Mouse (Mus musculus) ES-Bruce4 (cell line): ENCODE data around the gene Ppp5c. TPM values are rescaled to one million over a fixed set of nuclear protein-coding genes. Genes with fewer than 3 reads are reported as not detected.
A peak's percentile ranks its signal among the peaks of the same experiment; 100 is the strongest.

ENCODE experiments used
- H3K27ac ChIP-seq: 2 replicates; pipeline ENCODE4 v1.5.1; 2012; ENCODE audit warnings: low read length, inconsistent platforms; ENCODE audit not compliant: insufficient read depth
- H3K27me3 ChIP-seq: 2 replicates; pipeline ENCODE4 v1.6.1; 2012; ENCODE audit warnings: mild to moderate bottlenecking, low read length, inconsistent platforms; ENCODE audit not compliant: control insufficient read depth, poor library complexity, insufficient read depth, severe bottlenecking
- H3K36me3 ChIP-seq: 2 replicates; pipeline ENCODE4 v1.6.1; 2012; ENCODE audit warnings: inconsistent platforms, mild to moderate bottlenecking, low read length, moderate library complexity; ENCODE audit not compliant: control insufficient read depth, poor library complexity, insufficient read depth, severe bottlenecking
- H3K4me1 ChIP-seq: one replicate; pipeline ENCODE4 v1.8.1; 2011; ENCODE audit warnings: low read length; ENCODE audit not compliant: control insufficient read depth, insufficient read depth
- H3K4me3 ChIP-seq: 2 replicates; pipeline ENCODE4 v1.5.1; 2011; ENCODE audit warnings: low read depth, mild to moderate bottlenecking, low read length
- H3K9ac ChIP-seq: 2 replicates; pipeline ENCODE4 v1.6.1; 2012; ENCODE audit warnings: low read depth, mild to moderate bottlenecking, inconsistent platforms; ENCODE audit not compliant: poor library complexity, severe bottlenecking
- H3K9me3 ChIP-seq: replicated peaks from 2 replicates; pipeline ENCODE4 v1.6.1; 2012; ENCODE audit warnings: mild to moderate bottlenecking, low read length, inconsistent platforms; ENCODE audit not compliant: control insufficient read depth, poor library complexity, insufficient read depth, severe bottlenecking
- CTCF ChIP-seq: IDR thresholded peaks from one replicate; pipeline ENCODE4 v1.8.1; 2011; ENCODE audit warnings: low read depth, low read length
- EP300 ChIP-seq: IDR thresholded peaks from 2 replicates; pipeline ENCODE4 v1.6.1; 2011; ENCODE audit warnings: low read depth, low read length; ENCODE audit not compliant: insufficient read depth
- POLR2A ChIP-seq: IDR thresholded peaks from one replicate; pipeline ENCODE4 v1.8.1; 2011; ENCODE audit warnings: low read length; ENCODE audit not compliant: insufficient read depth
- polyA plus RNA-seq: library from polyadenylated mRNA; stranded (reverse); fragments of >200 nt; gene quantifications from 2 replicates; pipeline ENCODE4 v1.2.4, GENCODE M21; 2011; ENCODE audit warnings: low read depth; ENCODE audit not compliant: missing spikeins, insufficient read depth, insufficient read length

Gene Ppp5c
- polyA plus RNA-seq, 1 experiment, result 107 TPM

DNA sequence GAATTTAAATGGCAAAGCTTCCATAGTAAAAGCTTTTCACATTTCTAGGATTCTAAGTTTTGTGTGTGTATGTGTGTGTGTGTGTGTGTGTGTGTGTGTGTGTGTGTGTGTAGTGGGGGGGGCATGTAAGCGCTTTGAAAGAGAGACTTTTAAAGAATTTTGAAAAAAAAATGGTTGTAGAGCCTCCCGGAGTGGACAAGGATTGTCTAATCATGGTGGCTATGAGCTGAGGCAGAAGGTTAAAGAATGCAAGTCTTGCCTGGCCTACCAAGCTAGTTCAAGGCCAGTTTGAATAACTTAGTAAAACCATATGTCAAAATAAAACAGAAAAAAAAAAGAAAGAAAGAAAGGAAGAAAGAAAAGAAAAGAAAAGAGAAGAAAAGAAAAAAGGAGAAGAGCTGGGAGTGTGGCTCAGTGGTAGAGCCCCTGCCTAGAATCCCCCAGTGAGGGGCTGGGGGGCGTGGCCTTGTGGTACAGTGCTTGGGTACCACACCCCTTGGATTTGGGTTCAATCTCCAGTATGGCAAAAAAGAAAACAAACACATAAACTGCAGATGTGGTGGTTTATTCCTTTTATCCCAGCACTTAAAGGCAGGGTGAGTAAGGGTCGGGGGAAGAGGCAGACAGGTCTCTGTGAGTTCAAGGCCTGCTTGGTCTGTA, 27.7 kb upstream of the Ppp5c start:
- Histone ChIP-seq H3K4me3 (no peak overlapping the region), H3K9me3 (no peaks in the 10 kb centered on the region), H3K4me1 (peaks cover 1% of the 10 kb centered on the region), H3K27ac (no peak overlapping the region), H3K9ac (no peak overlapping the region), H3K36me3 (no peaks in the 10 kb centered on the region), H3K27me3 (no peaks in the 10 kb centered on the region)
- TF ChIP-seq POLR2A (no peak), EP300 (no peak), CTCF (no peak)

DNA sequence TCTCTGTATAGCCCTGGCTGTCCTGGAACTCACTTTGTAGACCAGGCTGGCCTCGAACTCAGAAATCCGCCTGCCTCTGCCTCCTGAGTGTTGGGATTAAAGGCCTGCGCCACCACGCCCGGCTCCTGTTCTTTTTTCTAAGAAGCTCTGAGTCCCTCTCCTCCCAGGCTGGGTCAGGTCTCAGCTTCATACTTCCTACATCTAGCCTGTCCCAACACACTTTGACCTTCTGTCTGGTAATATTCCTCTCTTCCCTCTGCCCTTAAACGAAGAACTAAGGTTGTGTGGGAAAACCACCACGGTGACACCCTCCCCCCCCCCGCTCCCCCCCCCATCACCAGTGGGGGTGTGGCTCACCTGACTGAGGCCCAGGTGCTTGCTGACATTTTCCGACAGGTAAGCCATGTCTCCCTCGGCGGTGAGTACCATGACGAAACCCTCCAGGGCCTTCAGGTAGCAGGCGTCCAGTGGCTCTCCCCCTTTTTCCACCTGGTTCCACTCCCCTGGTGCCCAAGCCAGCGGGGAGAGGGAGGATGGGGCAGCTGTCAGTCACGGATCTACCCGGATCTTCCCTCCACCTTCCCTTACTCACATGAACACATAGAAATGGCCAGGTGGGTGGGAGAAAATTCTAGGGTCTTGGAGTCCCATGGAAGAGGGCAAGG, 26.7 kb upstream of the Ppp5c start:
- Histone ChIP-seq H3K4me3 (no peak overlapping the region), H3K4me1 (peaks cover 1% of the 10 kb centered on the region), H3K9ac (no peak overlapping the region), H3K36me3 (no peaks in the 10 kb centered on the region), H3K27me3 (no peaks in the 10 kb centered on the region), H3K27ac (no peak overlapping the region), H3K9me3 (no peaks in the 10 kb centered on the region)
- no peak for TF ChIP-seq POLR2A
- no peak for TF ChIP-seq CTCF
- TF ChIP-seq EP300, result no peak

DNA sequence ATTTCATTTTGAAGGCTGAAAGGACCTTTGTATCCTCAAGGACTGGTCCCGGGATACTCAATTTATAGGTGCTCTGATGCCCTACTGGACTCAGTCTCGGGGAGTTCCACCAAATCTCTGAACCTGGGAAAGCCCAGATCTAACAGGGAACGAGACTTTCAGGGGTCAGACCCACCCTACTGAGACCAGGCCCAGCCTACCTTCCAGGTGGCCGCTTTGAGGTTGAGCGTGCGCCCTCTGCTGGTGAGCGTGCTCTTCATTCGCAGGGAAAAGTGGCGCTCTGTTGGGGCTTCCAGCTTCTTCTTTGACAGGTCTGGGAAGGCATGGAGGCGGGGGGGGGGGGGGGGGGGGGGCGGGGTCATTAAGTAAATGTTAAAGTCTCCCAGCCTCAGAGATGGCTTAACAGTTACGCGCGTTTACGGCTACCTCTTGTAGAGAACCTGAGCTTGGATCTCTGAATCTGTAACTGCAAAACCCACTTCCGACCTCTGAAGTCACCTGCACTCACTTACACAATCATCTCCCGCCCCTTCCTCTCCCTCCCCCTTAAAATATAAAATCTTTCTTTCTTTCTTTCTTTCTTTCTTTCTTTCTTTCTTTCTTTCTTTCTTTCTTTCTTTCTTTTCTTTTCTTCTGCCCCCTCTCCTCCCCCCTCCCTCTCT, 23.3 kb upstream of the Ppp5c start:
- no peak overlapping the region for H3K27ac ChIP-seq
- no peaks in the 10 kb centered on the region for H3K4me1 ChIP-seq
- no peak overlapping the region for H3K9ac ChIP-seq
- H3K9me3 ChIP-seq, result no peaks in the 10 kb centered on the region
- H3K36me3 ChIP-seq, result no peaks in the 10 kb centered on the region
- no peaks in the 10 kb centered on the region for H3K27me3 ChIP-seq
- TF ChIP-seq EP300, result no peak
- no peak for TF ChIP-seq POLR2A
- peak; percentile 88 for TF ChIP-seq CTCF
- no peak overlapping the region for H3K4me3 ChIP-seq

- no peak overlapping the region for H3K4me3 ChIP-seq
- no peak overlapping the region for H3K9ac ChIP-seq
- TF ChIP-seq EP300 (no peak), CTCF (no peak), POLR2A (no peak)
- H3K36me3 ChIP-seq, result no peaks in the 10 kb centered on the region
- no peak overlapping the region for H3K27ac ChIP-seq
- H3K9me3 ChIP-seq, result no peaks in the 10 kb centered on the region
- no peaks in the 10 kb centered on the region for H3K4me1 ChIP-seq
- no peaks in the 10 kb centered on the region for H3K27me3 ChIP-seq
These were observed 22.8 kb upstream of the Ppp5c start for GRCm38 (mm10) chr7:17050491-17050890.

GRCm38 (mm10) chr7:17048431-17049190, 20.9 kb upstream of the Ppp5c start:
- Histone ChIP-seq H3K9ac (no peak overlapping the region), H3K27ac (no peak overlapping the region), H3K4me3 (no peak overlapping the region), H3K36me3 (no peaks in the 10 kb centered on the region), H3K9me3 (no peaks in the 10 kb centered on the region), H3K27me3 (no peaks in the 10 kb centered on the region), H3K4me1 (no peaks in the 10 kb centered on the region)
- TF ChIP-seq POLR2A, result no peak
- TF ChIP-seq EP300, result no peak
- TF ChIP-seq CTCF, result no peak
